Mouse (Mus musculus): Measurements from ENCODE around the gene Dok3. TPM values are rescaled to one million over a fixed set of nuclear protein-coding genes. Genes with fewer than 3 reads are reported as not detected.
"Not testable (repeated sequence)": the region's sequence is repeated elsewhere in the genome, so short reads cannot be mapped to it uniquely, and the experiment has no call there.

Gene Dok3
- total and polyA plus RNA-seq, 3 experiments, result 1.6 to 4.3 TPM; not detected in 1

- DNase-seq (ENCODE audit: low read depth, low spot score), result peak; percentile 43
- peak overlapping the region; percentile 97 to 99 for H3K4me3 ChIP-seq (ENCODE audit: control insufficient read depth in 1 of 2, insufficient read depth in 1 of 2, low read depth in 2 of 2, low read length in 2 of 2)
- H3K36me3 ChIP-seq (ENCODE audit: control insufficient read depth in 1 of 2, insufficient read depth in 2 of 2, low read length in 2 of 2), result peaks cover 3 to 13% of the 10 kb centered on the region in 2 experiments; a peak in 2 of 4 replicates
- H3K9me3 ChIP-seq (replicated peaks; ENCODE audit: insufficient read depth, low read length), result no peaks in the 10 kb centered on the region
- peak overlapping the region; percentile 98 for H3K9ac ChIP-seq (ENCODE audit: control insufficient read depth, low read depth, low read length, poor library complexity, severe bottlenecking)
- TF ChIP-seq POLR2A (IDR thresholded peaks at IDR 0.05; ENCODE audit: control insufficient read depth in 1 of 2, insufficient read depth in 1 of 2, low read depth in 1 of 2, low read length in 2 of 2, poor library complexity in 1 of 2) (peak in 1 of 2 experiments; percentile 9; a peak in 1 of 4 replicates), ZKSCAN1 (IDR thresholded peaks at IDR 0.05; ENCODE audit: low read depth, low read length) (no peak), RAD21 (IDR thresholded peaks at IDR 0.05; ENCODE audit: low read depth, low read length) (no peak), GABPA (IDR thresholded peaks at IDR 0.05; ENCODE audit: low read depth, low read length) (no peak)
- H3K27ac ChIP-seq (ENCODE audit: control insufficient read depth, low read depth, low read length), result peak overlapping the region; percentile 47
- H3K4me1 ChIP-seq (ENCODE audit: control insufficient read depth in 1 of 2, insufficient read depth in 2 of 2, low read length in 2 of 2), result peaks cover 0 to 17% of the 10 kb centered on the region in 2 experiments; a peak in 3 of 4 replicates
- peaks cover 19% of the 10 kb centered on the region for H3K79me2 ChIP-seq (ENCODE audit: control insufficient read depth, insufficient read depth, low read length, poor library complexity)
- no peaks in the 10 kb centered on the region for H3K27me3 ChIP-seq (ENCODE audit: control insufficient read depth in 1 of 2, insufficient read depth in 2 of 2, low read length in 2 of 2)
Observed at GRCm38 (mm10) chr13:55570286-55570973, 41.3 kb upstream of the Dok3 start.

DNA sequence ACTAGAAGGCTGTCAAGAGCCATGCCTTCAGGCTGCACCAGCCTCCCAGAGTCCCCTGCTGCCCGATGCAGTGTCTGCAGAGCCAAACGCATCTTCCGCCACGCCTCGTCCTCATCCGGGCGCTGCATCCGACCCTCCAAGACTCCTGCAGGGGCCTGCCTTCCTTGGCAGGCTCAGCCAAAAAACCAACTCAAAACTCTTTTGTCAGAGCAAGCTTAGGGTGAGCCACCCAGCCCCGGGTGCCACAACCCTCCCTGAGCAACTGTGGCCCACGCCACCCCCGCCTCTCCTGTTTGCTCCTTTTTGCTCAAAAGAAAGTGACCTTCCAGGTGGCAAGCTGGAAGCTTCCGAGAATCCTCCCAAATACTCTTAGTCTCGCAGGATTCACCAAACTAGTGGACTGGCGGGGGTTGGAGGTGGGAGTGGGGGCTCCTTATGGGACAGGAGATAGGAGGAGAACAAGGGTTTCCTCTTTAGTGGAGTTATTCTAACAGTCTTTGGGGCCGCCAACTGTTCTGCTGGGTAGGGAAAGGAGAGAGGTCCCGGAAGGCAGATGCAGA, 40.7 kb upstream of the Dok3 start:
- no peaks in the 10 kb centered on the region for H3K27me3 ChIP-seq (ENCODE audit: control insufficient read depth in 1 of 2, insufficient read depth in 2 of 2, low read length in 2 of 2)
- H3K4me3 ChIP-seq (ENCODE audit: control insufficient read depth in 1 of 2, insufficient read depth in 1 of 2, low read depth in 2 of 2, low read length in 2 of 2), result peak overlapping the region; percentile 97 to 99
- peaks cover 19% of the 10 kb centered on the region for H3K79me2 ChIP-seq (ENCODE audit: control insufficient read depth, insufficient read depth, low read length, poor library complexity)
- TF ChIP-seq UBTF (IDR thresholded peaks at IDR 0.05; ENCODE audit: borderline replicate concordance, insufficient read depth, low read depth, low read length), result no peak
- no peak for TF ChIP-seq MAZ (IDR thresholded peaks at IDR 0.05; ENCODE audit: low read depth, low read length)
- TF ChIP-seq ZC3H11A (IDR thresholded peaks at IDR 0.05; ENCODE audit: low read depth, low read length), result no peak
- TF ChIP-seq MYB (IDR thresholded peaks at IDR 0.05; ENCODE audit: low read depth, low read length), result no peak
- TF ChIP-seq SIN3A (IDR thresholded peaks at IDR 0.05; ENCODE audit: low read length), result no peak
- TF ChIP-seq CHD2 (IDR thresholded peaks at IDR 0.05; ENCODE audit: low read length), result no peak
- no peak for TF ChIP-seq CHD1 (IDR thresholded peaks at IDR 0.05; ENCODE audit: low read depth, low read length)
- no peak for TF ChIP-seq CTCF (IDR thresholded peaks at IDR 0.05 in 2 of 3, conservative IDR thresholded peaks at IDR 0.05 in 1 of 3; ENCODE audit: control insufficient read depth in 1 of 3, insufficient read depth in 1 of 3, low read depth in 2 of 3, low read length in 3 of 3, poor library complexity in 1 of 3, severe bottlenecking in 1 of 3)
- TF ChIP-seq EP300 (IDR thresholded peaks at IDR 0.05; ENCODE audit: low read depth in 1 of 2, low read length in 2 of 2), result no peak
- no peak for TF ChIP-seq POLR2AphosphoS5 (IDR thresholded peaks at IDR 0.05; ENCODE audit: borderline replicate concordance, low read depth, low read length)
- peaks cover 0 to 17% of the 10 kb centered on the region in 2 experiments; a peak in 3 of 4 replicates for H3K4me1 ChIP-seq (ENCODE audit: control insufficient read depth in 1 of 2, insufficient read depth in 2 of 2, low read length in 2 of 2)
- DNase-seq (ENCODE audit: low read depth, low spot score), result no peak
- no peak overlapping the region for H3K27ac ChIP-seq (ENCODE audit: control insufficient read depth, low read depth, low read length)
- peaks cover 3 to 13% of the 10 kb centered on the region in 2 experiments; a peak in 2 of 4 replicates for H3K36me3 ChIP-seq (ENCODE audit: control insufficient read depth in 1 of 2, insufficient read depth in 2 of 2, low read length in 2 of 2)
- H3K9ac ChIP-seq (ENCODE audit: control insufficient read depth, low read depth, low read length, poor library complexity, severe bottlenecking), result peak overlapping the region; percentile 98
- no peaks in the 10 kb centered on the region for H3K9me3 ChIP-seq (replicated peaks; ENCODE audit: insufficient read depth, low read length)

DNA sequence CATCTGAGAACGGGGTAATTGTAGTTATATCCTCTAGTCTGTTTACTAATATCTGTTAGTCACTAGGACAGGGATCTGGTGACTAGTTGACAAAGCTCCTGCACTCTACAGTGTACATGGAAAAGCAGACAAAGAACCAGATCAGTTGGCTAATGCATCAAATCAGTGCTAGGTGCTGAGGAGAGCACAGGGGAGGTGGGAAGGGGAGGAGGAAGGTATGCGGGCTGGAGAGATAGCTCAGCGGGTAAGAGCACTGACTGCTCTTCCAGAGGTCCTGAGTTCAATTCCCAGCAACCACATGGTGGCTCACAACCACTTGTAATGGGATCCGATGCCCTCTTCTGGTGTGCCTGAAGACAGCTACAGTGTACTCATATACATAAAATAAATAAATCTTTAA, 39.4 kb upstream of the Dok3 start:
- not testable (repeated sequence) for DNase-seq (ENCODE audit: low read depth, low spot score); H3K27me3 ChIP-seq (ENCODE audit: control insufficient read depth in 1 of 2, insufficient read depth in 2 of 2, low read length in 2 of 2); H3K9ac ChIP-seq (ENCODE audit: control insufficient read depth, low read depth, low read length, poor library complexity, severe bottlenecking); H3K9me3 ChIP-seq (replicated peaks; ENCODE audit: insufficient read depth, low read length); H3K27ac ChIP-seq (ENCODE audit: control insufficient read depth, low read depth, low read length); H3K4me3 ChIP-seq (ENCODE audit: control insufficient read depth in 1 of 2, insufficient read depth in 1 of 2, low read depth in 2 of 2, low read length in 2 of 2)
- H3K79me2 ChIP-seq (ENCODE audit: control insufficient read depth, insufficient read depth, low read length, poor library complexity), result peaks cover 20% of the 10 kb centered on the region
- peaks cover 0 to 17% of the 10 kb centered on the region in 2 experiments; a peak in 3 of 4 replicates for H3K4me1 ChIP-seq (ENCODE audit: control insufficient read depth in 1 of 2, insufficient read depth in 2 of 2, low read length in 2 of 2)
- peaks cover 3 to 13% of the 10 kb centered on the region in 2 experiments; a peak in 2 of 4 replicates for H3K36me3 ChIP-seq (ENCODE audit: control insufficient read depth in 1 of 2, insufficient read depth in 2 of 2, low read length in 2 of 2)

Measured in MEL (cell line).